Mouse (Mus musculus) frontal cortex, adult 2 months (tissue): ENCODE data around the gene Tns2. TPM values are rescaled to one million over a fixed set of nuclear protein-coding genes. Genes with fewer than 3 reads are reported as not detected.
"Not testable (repeated sequence)": the region's sequence is repeated elsewhere in the genome, so short reads cannot be mapped to it uniquely, and the experiment has no call there.

Experiments
- DNase-seq, 2 experiments: peaks; one replicate each; pipeline ENCODE4 v3.0.0; 2022; ENCODE audit warnings: low spot score in 1 of 2; ENCODE audit errors: extremely low spot score in 1 of 2
- polyA plus RNA-seq: library from polyadenylated mRNA; depleted of rRNA; stranded (reverse); fragments of >200 nt; gene quantifications from 2 replicates; pipeline ENCODE4 v1.2.3, GENCODE M21; 2012; rRNA removed

Tns2 gene
- polyA plus RNA-seq: 28.0 and 29.5 TPM in 2 replicates

GRCm38 (mm10) chr15:102100161-102100981 is at the start of gene Tns2:
Gene Tns2, plus strand, starts transcription at chr15:102100413.
- peak in 1 of 2 experiments; percentile 82 for DNase-seq

GRCm38 (mm10) chr15:102051920-102052683 is 48.1 kb upstream of the Tns2 start:
- DNase-seq: peak in 1 of 2 experiments; percentile 70

GRCm38 (mm10) chr15:102056495-102057174 is 43.6 kb upstream of the Tns2 start:
- DNase-seq: no peak

GRCm38 (mm10) chr15:102065661-102066325 is 34.4 kb upstream of the Tns2 start:
- peak; percentile 76 to 98 for DNase-seq

GRCm38 (mm10) chr15:102070476-102071467 is 29.4 kb upstream of the Tns2 start:
- no peak for DNase-seq

GRCm38 (mm10) chr15:102072963-102073558 is 27.2 kb upstream of the Tns2 start:
- no peak for DNase-seq

GRCm38 (mm10) chr15:102073559-102074069 is 26.6 kb upstream of the Tns2 start, which contains the start of gene Eif4b:
Gene Eif4b, plus strand, starts transcription at chr15:102073773.
- DNase-seq: peak; percentile 97 to 99

GRCm38 (mm10) chr15:102074070-102074731 is 26.0 kb upstream of the Tns2 start:
- peak in 1 of 2 experiments; percentile 59 for DNase-seq

GRCm38 (mm10) chr15:102074876-102075585 is 25.2 kb upstream of the Tns2 start:
- no peak for DNase-seq

- DNase-seq: no peak
Measured at GRCm38 (mm10) chr15:102077111-102077677, 23.0 kb upstream of the Tns2 start.

- no peak for DNase-seq
Measured at GRCm38 (mm10) chr15:102079221-102079620, 21.0 kb upstream of the Tns2 start.

GRCm38 (mm10) chr15:102079924-102080323 is 20.3 kb upstream of the Tns2 start:
- DNase-seq: not testable (repeated sequence)

GRCm38 (mm10) chr15:102080429-102080828 is 19.8 kb upstream of the Tns2 start:
- no peak for DNase-seq

- no peak for DNase-seq
Measured at GRCm38 (mm10) chr15:102082148-102082547, 18.1 kb upstream of the Tns2 start.

- DNase-seq: no peak
Measured at GRCm38 (mm10) chr15:102083028-102083427, 17.2 kb upstream of the Tns2 start.

- no peak for DNase-seq
Measured at GRCm38 (mm10) chr15:102089914-102090585, 10.2 kb upstream of the Tns2 start.
